Mouse (Mus musculus) splenic B cell, adult 2 months (primary cell): ENCODE measurements around the gene Calcoco2.
A peak's percentile ranks its signal among the peaks of the same experiment; 100 is the strongest.
"Not testable (repeated sequence)": the region's sequence is repeated elsewhere in the genome, so short reads cannot be mapped to it uniquely, and the experiment has no call there.

Experiments
- DNase-seq: peaks from one replicate; pipeline ENCODE4 v3.0.0-alpha.2; 2011; ENCODE audit warnings: low read depth, low spot score
- H3K27me3 ChIP-seq: 2 replicates; pipeline ENCODE4 v1.6.1; 2012; ENCODE audit warnings: mild to moderate bottlenecking, low read length, moderate library complexity, mixed read lengths; ENCODE audit not compliant: control insufficient read depth, poor library complexity, insufficient read depth, severe bottlenecking
- H3K36me3 ChIP-seq: 2 replicates; pipeline ENCODE4 v1.6.1; 2012; ENCODE audit warnings: mild to moderate bottlenecking, low read length, moderate library complexity, mixed read lengths; ENCODE audit not compliant: control insufficient read depth, poor library complexity, insufficient read depth, severe bottlenecking

The Calcoco2 gene

DNA sequence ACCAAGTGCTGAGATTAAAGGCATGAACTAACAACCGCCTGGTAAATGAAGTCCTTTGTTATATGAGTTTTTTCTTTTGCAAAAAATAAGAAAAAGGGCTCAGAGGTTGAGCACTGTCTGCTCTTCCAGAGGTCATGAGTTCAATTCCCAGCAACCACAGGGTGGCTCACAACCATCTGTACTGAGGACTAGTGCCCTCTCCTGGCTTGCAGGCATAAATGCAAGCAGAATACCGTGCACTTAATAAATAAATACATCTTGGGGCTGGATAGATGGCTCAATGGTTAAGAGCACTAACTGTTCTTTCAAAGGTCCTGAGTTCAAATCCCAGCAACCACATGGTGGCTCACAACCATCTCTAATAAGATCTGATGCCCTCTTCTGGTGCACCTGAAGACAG, 814 bp downstream of the Calcoco2 start:
- DNase-seq, H3K27me3 ChIP-seq, H3K36me3 ChIP-seq: not testable (repeated sequence)

DNA sequence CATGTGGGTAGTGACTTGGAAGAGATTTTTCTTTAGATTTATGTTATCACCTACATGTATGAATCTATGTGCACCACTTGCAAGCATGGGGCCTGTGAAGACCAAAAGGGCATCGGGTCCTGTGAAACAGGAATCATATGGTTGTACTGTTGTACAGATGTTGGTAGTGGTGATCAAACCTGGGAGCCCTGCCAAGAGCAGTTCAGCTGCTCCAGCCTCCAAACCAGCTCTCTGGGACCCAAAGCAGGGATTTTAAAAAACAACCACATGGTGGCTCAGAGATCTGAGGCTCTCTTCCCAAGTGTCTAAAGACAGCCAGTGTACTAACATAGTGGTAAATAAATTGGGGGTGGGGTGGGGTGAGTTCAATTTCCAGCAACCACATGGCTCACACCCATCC, 3.4 kb downstream of the Calcoco2 start:
- DNase-seq = no peak
- no peaks in the 10 kb centered on the region; the same call in 1 of the 2 replicates for H3K27me3 ChIP-seq
- H3K36me3 ChIP-seq = no peaks in the 10 kb centered on the region

DNA sequence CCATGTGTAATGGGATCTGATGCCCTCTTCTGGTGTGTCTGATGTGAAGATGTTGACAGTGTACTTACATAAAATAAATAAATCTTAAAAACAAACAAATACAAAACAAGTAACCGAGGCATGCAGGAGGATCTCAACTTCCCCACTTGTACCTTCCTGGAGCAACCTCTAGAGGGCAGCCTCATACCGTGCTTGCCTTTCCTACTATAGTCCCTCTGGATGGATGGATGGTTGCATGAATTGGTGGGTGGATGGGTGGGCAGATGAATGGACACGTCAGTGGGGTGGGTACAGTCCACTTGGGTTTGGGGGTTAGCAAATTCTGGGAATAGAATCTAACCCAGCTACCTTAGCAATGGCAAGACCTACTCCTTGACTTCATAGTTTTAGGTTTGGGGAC, 18.4 kb downstream of the Calcoco2 start:
- H3K36me3 ChIP-seq = no peaks in the 10 kb centered on the region
- DNase-seq = peak; percentile 61
- H3K27me3 ChIP-seq = no peaks in the 10 kb centered on the region; the same call in 1 of the 2 replicates

DNA sequence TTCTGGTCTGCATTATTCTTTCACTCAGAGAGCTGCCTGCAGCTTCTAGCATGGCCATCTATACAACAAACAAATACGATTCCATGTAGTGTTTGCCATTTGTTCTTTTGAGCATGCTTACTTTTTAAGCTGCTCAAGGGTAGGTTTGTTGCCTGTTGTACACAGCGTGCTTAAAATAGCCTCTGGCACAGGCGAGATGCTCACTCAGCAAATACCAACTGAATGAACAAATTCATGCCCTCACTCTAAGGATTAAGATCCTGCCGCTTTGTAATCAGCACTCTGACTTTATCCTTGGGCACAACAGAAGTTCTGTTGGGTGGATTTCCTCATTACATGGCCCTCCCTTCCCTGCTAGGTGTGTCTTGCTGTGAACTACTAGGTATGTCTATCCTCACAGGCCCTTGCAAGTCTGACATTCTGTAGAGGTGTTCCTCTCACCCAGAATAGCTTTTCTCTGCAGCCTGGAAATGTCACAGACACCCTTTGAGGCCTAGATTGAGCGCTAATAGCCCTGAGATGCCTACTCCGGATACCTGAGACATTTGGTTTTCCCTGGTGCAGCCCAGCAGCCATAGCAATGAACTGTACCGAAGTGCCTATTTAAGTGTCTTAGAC, 19.0 kb downstream of the Calcoco2 start:
- H3K36me3 ChIP-seq = no peaks in the 10 kb centered on the region
- DNase-seq = no peak
- no peaks in the 10 kb centered on the region; the same call in 1 of the 2 replicates for H3K27me3 ChIP-seq

DNA sequence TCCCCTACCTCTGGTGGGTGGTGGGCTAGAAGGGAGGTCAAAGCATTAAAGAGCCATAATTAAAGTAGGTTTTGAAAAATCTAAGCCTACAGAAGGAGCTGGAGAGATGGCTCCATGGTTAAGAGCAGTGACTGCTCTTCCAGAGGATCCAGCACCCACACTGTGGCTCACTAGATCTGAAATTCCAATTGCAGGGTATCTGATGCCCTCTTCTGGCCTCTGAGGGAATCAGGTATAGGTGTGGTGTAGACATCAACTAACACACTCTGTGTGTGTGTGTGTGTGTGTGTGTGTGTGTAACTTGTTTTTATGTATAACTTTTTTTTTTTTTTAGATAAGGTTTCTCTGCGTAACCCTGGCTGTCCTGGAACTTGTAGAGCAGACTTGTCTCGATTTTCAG, 20.7 kb downstream of the Calcoco2 start:
- DNase-seq = peak; percentile 51
- H3K36me3 ChIP-seq = no peaks in the 10 kb centered on the region
- H3K27me3 ChIP-seq = no peaks in the 10 kb centered on the region; the same call in 1 of the 2 replicates

DNA sequence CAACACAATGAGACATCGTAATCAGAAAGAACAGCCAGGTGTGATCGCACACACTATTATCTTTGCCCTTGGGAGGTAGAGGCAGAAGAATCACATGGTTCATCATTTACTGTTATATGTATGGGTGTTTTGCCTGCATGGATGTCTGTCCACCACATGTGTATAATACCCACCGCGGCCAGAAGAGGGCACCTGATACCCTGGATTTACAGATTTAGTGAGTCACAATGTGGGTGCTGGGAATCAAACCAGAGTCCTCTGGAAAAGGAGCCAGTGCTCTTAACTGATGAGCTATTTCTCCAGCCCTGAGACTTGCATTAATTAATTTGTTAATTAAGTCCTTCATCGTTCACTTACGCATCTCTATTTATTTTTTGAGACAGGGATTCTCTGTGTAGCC, 23.8 kb downstream of the Calcoco2 start:
- no peak for DNase-seq
- no peaks in the 10 kb centered on the region for H3K36me3 ChIP-seq
- no peaks in the 10 kb centered on the region; the same call in 1 of the 2 replicates for H3K27me3 ChIP-seq

DNA sequence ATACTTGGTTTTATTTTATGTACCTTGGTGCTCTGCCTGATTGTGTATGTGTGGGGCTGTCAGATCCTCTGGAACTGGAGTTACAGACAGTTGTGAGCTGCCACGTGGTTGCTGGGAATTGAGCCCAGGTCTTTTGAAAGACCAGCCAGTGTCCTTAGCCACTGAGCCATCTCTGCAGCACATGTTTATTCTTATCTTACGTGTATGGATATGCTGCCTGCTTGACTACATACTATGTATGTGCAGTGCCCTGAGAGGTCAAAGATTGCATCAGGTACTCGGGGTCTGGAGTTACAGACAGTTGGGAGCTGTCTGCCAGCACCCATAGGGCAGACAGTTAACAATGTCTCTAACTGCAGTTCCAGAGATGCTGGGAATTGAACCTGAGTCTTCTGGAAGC, 29.1 kb downstream of the Calcoco2 start:
- Histone ChIP-seq H3K36me3 (no peaks in the 10 kb centered on the region), H3K27me3 (no peaks in the 10 kb centered on the region)
- no peak for DNase-seq

DNA sequence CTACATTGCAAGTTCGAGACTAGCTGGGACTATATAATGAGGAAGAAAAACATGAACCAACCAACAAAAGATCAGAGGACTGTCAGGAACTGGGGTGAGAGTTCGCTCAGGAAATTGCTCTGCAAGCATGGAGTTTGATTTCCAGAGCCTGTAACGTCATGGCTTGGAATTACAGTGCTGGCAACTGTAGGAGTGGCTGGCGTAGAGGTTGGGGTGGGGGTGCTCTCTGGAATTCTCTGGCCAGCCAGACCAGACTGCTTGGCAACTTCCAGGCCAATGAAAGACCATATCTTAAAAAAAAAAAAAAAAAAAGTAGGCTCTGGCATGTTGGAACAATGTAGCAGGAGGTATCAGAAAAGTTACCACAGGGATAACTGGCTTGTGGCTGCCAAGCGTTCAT, 31.0 kb downstream of the Calcoco2 start:
- no peak for DNase-seq
- Histone ChIP-seq H3K36me3 (no peaks in the 10 kb centered on the region), H3K27me3 (no peaks in the 10 kb centered on the region)

DNA sequence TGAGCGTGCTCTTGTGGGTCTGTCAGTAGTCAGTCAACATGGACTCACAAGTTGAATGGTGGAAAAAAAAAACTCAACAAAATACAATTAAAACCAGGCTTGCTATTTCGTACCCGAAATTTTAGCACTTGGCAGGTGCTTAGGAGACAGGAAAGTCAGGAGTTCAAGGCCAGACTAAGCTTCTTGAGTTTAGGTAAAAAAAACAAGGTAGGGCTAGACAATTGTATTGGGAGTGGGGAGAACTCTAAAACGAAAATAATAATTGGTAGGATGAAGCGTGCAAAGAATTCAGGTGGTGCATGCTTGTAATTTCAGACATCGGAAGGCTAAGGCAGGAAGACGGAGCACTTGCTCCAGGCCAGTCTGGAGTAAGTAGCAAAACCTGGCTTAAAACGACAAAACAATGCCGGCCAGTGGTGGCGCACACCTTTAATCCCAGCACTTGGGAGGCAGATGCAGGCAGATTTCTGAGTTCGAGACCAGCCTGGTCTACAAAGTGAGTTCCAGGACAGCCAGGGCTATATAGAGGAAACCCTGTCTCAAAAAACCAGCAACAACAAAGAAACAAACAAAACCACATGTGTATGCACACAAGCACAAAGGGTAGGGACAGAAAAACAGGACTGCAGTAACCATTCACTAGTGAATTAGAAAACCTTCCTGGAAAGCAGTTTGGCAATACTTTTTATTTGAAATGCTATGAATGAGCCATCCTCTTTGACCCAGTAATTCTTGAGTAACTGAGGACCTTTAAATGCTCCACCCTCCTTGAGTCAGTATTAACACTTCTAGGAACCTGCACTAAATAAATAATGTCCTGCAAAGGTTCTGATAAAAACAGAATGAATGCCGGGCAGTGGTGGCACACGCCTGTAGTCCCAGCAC, 35.3 kb downstream of the Calcoco2 start:
- H3K27me3 ChIP-seq = no peaks in the 10 kb centered on the region
- H3K36me3 ChIP-seq = no peaks in the 10 kb centered on the region
- no peak for DNase-seq

DNA sequence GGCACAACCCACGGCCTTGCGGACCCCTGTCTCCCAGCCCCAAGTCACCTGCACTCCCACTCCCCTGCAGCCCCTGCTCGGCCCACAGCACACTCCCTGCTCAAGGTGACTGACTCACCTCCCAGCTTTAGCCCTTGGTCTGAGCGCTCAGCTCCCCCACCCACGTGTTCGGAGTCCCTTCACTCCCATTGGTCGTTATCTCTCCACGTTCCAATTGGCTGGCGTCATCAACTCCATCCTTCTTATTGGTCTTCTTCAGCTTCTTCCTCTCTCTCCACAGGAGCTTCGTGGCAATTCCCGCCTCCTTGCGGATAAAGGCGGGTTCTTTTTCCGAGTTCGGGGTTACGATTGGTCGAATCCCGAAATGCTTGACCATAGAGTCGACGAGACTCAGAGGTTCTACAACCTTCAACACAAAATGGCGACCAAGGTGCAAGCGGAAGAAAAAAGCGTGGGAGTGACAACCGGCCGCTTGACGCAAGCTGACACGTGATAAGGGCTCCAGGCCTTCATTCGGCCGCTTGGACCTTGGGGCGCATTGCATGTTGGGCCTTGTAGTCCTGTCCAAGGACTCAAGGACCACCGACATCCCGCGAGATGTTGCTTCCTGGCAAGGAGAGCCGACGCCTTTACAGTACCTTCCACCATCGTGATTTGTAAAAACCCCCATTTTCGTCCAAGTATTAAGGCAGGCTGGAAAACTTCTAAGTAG, 36.1 kb downstream of the Calcoco2 start, which contains the start of gene Atp5g1:
Gene Atp5g1 (minus strand): TSS at position 162 of the 712 bp plus-strand sequence.
- DNase-seq = peak; percentile 100
- no peaks in the 10 kb centered on the region for H3K27me3 ChIP-seq
- H3K36me3 ChIP-seq = 0 out of 2 replicates have a peak, but pooled peaks cover 2% of the 10 kb centered on the region

DNA sequence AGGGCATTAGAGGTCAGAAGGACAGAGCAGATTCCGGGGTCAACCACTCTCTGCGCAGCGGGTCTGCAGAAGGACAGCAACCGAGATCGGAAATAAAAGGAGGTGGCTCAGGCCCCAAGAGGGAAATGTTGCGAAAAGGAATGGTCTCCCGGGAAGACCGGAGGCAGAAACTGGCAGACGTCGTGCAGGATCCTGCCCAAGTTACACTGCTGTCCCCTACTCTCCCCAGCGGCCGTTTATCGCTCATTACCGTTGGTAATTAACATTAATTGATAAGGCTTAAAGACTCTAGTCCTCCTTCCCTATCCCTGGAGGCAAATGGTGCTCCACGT, 36.6 kb downstream of the Calcoco2 start:
- Histone ChIP-seq H3K27me3 (no peaks in the 10 kb centered on the region), H3K36me3 (0 out of 2 replicates have a peak, but pooled peaks cover 6% of the 10 kb centered on the region)
- no peak for DNase-seq

DNA sequence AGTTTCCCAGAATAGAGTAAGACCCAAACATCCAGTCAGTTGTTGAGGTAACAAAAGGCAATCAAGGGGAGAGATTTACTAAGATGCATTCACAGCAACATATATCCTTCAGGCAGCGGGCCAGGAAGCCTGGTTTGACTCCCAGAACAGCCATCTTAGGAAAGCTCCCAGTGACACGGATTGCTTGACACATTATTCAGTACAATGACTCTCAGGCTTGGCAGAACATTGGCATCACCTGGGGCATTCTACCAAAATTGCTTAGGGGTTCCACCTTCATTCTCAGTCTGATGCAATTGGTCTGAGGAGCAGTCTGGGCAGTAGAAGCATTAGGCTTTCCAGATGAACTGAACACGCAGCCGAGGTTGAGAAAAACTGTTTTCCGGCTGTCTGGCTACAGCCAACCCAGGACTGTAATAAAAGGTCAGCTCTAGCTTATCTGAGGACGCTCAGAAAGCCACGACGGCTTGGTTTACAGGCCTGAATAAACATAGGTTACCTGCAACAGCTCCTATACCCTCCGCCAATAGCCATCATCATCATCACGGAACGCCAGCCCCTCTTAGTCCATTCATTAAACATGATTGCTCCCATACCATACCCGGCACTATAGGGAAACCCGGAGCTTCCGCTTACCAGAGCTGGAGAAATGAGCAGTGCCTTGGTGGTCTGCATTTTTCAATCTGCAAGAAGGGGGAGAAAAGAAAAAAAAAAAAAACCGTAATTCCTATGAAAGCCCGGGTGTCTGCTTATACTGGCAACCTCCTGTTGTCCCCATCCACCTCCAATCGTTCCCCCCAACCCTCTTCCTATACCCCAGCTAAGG, 37.2 kb downstream of the Calcoco2 start:
- no peak for DNase-seq
- 0 out of 2 replicates have a peak, but pooled peaks cover 8% of the 10 kb centered on the region for H3K36me3 ChIP-seq
- H3K27me3 ChIP-seq = no peaks in the 10 kb centered on the region

DNA sequence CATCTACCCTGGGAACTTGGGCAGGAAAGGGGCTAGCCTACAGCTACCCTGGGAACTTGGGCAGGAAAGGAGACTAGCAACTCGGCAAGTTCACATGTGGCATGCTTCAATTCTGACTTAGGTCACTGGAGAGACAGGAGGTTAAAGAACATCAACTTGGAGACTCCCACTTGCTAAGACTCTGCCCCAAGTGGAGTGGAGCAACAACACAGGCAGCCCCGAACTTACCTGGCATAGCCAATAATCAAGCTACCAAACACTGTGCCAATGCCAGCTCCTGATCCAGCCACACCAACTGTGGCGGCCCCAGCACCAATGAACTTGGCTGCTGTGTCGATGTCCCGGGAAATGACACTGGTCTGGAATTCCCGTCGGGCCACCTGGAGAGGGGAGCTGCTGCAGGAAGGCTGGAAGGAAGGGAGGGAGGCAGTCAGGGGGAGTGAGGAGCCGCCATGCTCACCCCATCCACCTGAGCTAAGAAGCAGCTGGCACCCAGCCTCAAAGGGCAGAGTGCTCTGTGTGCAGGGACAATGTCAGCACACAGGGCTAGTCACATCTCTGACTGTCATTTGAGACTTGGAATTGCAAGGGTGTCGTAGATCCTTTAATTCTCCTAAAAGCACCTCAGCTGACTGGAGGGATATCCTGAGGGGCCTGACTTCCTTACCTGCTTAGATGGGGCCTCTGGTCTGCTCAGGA, 38.3 kb downstream of the Calcoco2 start:
- no peak for DNase-seq
- Histone ChIP-seq H3K36me3 (0 out of 2 replicates have a peak, but pooled peaks cover 8% of the 10 kb centered on the region), H3K27me3 (no peaks in the 10 kb centered on the region)

DNA sequence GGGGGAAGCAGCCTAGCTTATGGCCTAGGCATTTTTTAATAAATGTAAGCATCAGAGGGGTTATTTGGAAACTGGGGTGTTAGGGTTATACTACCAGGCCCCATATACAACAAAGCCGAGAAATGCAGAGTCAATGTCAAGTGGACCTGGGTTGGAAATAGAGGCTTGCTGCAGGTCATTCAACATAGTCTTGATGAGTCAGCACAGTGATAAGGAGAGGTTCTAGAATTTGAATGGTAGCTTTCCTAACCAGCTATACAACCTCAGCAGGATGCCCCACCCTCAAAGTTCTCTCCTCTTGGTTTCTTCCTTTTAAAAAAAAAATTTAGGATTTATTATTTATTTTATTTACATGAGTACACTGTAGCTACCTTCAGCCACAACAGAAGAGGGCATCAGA, 40.8 kb downstream of the Calcoco2 start:
- no peak for DNase-seq
- Histone ChIP-seq H3K27me3 (no peaks in the 10 kb centered on the region), H3K36me3 (0 out of 2 replicates have a peak, but pooled peaks cover 8% of the 10 kb centered on the region)
